Mouse (Mus musculus) right cerebral cortex, postnatal 14 days (tissue): ENCODE data around the gene Rcan1.

ENCODE experiments used
- DNase-seq: peaks from one replicate; pipeline ENCODE4 v3.0.0; 2022

The Rcan1 gene

DNA sequence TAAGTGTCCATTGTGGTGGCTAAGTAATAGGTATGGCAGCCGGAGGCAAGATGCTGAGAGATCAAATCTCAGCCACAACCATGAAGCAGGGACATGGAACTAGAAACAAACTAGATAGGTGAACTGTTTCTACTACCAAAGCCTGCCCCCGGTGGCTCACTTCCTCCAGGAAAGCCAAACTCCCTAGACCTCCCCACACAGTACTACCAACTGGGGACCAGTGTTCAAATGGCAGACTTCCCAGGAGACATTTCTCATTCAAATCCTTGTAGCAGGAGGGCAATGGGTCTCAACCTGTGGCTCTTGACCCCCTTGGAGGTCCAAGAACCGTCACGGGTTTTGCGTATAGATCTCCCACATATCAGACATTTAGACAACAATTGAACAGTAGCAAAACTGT is 3.6 kb downstream of the Rcan1 start:
- no peak for DNase-seq

GRCm38 (mm10) chr16:92465642-92466526 is 4.8 kb downstream of the Rcan1 start:
- DNase-seq = peak; percentile 94

GRCm38 (mm10) chr16:92465226-92465625 is 5.4 kb downstream of the Rcan1 start:
- DNase-seq = no peak

- no peak for DNase-seq
Observed at GRCm38 (mm10) chr16:92464390-92464972, 6.2 kb downstream of the Rcan1 start.

DNA sequence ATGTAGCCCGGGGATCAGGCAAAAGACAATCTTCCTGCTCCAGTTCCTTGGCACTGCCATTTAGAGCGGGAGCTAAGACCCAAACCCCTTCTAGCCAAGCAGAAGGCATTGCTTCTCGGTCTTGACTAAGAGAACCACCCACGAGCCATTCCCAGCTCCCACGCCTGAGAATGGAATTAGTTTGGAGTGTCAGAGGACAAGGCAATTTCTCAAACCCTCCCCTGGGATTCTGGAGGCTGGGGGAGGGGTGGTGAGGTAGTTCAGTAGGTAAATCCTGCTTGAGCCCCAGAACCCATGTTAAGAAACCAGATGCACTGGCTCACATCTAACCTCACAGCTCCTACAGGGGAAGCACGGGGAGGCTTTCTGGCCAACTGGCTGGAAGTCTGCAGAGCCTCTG is 9.3 kb downstream of the Rcan1 start:
- no peak for DNase-seq

- DNase-seq = peak; percentile 55
Observed at GRCm38 (mm10) chr16:92457594-92457993, 13.1 kb downstream of the Rcan1 start.

DNA sequence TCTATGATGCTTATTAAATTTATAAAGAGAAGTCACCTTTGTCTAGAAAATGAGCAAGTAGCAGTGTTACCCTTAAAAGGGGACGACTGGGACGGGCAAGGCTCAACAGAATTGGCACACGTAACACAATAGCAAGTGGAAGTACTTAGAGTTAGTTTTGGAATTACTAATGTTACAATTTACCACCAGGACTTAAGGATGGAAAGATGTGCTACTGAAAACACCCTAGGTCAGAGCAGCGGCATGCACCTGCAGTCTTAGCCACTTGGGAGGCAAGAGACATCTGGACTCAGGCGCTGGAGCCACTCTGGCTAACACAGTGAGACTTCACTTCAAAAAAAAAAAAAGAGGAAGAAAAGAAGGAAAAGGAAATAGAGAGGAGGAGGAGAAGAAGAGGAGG is 14.7 kb downstream of the Rcan1 start:
- no peak for DNase-seq

GRCm38 (mm10) chr16:92455488-92455887 is 15.2 kb downstream of the Rcan1 start:
- DNase-seq = no peak

DNA sequence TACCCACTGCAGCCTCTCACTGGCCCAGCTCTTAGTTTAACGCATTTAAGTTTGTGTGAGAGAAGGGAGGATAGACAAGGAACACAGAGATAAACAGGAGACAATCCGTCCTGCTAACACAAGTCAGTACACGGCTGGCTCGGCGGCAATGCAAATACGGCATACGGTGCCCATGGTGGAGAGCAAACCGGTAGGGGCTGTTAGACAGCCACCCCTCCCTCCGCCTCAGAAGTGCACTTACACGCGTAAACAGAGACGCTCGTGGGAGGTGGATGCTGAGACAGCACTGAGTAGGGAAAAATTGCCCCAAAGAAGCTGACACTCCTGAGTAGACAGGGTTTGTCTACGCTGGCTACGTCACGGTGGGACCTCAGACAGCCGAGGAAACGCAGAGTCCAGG is 16.2 kb downstream of the Rcan1 start:
- no peak for DNase-seq

DNA sequence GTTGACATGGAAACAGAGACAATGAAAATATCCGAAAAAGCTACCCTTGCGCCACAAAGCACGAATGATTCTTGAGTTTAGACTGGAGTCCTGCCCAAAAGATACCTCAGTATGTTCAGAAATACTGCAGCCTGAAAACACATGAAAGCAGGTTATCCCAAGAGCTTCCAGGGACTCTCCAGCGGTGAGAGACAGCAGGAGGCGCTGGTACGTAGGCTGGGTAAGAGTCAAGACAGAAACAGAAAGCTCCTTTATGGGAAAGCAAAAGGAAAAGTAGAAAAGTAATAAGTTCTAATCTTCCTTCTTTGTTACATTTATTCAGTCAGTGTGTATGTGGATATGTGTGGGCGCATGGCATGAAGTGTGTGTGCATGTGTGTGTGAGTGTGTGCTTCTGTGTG is 16.7 kb downstream of the Rcan1 start:
- no peak for DNase-seq

DNA sequence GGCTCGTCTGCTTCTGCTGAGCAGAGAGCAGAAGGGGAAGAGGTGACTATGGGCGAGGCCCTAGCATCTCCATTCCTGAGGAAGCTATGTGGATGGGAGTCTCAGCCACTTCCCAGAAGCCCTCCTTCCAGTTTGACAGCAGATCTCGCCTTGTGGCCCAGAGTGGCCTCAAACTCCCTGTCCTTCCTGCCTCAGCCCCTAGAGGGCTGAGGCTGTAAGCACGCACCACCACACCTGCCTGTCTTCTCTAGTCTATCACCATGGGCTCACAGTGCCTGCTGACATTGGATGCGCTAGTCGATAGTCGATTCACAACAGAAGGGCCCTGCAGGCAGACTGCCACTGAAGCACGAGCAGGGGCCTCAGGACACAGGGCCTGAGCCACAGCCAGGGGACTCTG is 18.1 kb downstream of the Rcan1 start:
- DNase-seq = no peak

GRCm38 (mm10) chr16:92451516-92452072 is 19.1 kb downstream of the Rcan1 start:
- DNase-seq = no peak

- DNase-seq = no peak
Observed at GRCm38 (mm10) chr16:92450331-92450730, 20.3 kb downstream of the Rcan1 start.

DNA sequence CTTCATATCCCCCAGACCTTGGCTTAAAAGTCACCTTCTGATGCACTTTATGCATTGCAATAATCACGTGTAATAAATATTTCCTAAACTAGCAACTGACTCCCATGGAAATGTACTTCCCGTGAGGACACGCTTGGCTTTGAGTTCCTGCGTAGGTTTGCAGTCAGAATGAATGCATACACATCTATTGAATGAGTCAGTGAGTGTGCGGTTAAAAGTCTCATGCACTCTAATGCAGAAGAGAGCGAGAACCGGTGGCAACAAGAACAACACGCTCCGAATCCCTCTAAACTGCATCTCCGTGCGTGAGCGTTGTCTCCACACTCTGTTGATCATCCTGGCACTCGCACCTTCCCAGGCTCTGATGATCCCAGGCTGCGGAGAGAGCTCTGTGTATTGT is 21.6 kb downstream of the Rcan1 start:
- DNase-seq = no peak

DNA sequence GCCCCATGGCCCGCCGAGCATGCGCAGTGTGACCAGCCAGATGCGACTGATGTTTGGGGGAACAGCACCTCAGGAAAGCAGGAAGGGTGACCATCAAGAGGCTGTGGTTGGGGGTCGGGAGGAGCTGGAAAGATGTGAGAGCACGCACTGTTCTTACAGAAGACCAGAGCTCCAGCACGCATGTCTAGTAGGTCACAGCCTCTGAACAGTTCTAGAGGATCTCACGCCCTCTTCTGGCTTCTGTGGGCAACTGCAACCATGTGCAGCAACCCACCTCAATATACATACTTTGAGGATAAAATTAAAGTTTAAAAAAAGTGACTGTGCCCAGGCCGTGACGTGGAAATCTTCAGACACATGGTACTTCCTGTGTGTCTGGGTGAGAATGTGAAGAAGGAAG is 25.3 kb downstream of the Rcan1 start:
- DNase-seq = no peak

- DNase-seq = no peak
Observed at GRCm38 (mm10) chr16:92443644-92444113, 27.0 kb downstream of the Rcan1 start.

DNA sequence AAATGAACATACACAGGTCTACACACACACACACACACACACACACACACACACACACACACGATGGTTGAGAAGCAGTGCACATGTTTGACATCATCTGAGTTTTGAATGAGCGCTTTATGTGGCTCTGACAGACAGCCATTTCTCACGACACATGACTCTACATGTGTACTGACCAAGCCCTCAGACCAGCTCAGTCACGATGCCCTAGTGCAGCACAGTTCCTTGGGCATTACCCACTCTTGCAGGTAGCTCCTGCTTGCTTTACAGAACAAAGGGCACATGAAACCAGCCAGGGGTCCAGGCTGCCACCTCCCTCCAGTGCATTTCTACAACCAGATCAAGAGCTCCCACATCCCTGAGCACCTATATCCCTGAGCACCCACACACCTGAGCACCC is 27.7 kb downstream of the Rcan1 start:
- no peak for DNase-seq

DNA sequence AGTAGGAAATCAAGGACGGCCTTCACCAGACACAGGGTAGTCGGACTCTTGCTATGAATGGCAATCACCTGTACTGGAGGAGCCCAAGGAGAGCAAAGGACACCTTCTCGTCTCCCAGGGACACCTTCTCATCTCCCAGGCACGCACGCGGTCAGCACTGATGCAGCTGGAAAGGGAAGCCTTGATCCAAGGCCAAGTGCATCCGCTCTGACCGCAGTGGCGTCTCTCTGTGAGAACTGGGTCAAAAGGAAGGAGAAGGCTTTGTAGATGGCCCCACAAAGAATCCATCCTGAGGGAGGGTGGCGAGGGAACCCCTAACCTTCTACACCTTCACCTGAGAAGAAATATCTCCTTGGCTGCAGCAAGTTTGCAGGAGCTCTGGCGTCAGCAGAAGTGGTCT is 28.5 kb downstream of the Rcan1 start:
- DNase-seq = no peak

DNA sequence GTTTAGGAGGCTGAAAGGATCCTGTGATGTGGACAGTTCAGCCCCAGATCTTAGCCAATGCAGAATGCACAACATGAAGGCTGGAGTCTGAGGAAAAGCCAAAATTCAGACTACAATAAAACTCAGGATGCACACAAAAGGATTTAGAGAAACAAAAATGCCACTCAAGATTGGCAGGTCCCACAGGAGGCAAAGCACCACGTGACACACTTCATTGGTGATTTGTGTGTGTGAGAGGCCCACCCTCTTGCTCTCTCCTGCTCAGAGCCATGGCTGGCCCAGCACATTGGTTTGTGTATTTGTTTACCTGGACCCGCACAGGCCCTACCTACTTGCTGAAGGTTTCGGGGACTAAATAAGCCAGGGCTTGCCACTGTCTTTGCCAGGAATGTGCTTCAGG is 29.5 kb downstream of the Rcan1 start:
- no peak for DNase-seq

DNA sequence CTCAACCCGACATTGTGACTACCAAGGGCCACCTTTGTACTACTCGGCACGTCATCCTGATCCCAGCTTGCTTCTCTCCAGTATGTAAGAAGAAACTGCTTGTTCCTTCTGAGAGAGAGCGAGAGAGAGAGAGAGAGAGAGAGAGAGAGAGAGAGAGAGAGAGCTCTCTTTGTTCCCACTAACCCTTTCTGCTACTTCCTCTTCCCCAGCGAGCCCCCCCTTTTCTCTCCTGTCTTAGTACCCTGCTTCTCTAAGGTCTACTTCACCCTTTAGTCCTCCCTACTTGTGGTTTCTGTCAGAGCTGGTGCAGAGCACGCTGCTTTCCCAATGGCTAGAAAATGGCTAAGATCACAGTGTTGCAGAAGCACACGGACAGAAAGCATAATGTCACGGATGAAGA is 30.4 kb downstream of the Rcan1 start:
- DNase-seq = no peak

GRCm38 (mm10) chr16:92439775-92440174 is 30.9 kb downstream of the Rcan1 start:
- DNase-seq = no peak

DNA sequence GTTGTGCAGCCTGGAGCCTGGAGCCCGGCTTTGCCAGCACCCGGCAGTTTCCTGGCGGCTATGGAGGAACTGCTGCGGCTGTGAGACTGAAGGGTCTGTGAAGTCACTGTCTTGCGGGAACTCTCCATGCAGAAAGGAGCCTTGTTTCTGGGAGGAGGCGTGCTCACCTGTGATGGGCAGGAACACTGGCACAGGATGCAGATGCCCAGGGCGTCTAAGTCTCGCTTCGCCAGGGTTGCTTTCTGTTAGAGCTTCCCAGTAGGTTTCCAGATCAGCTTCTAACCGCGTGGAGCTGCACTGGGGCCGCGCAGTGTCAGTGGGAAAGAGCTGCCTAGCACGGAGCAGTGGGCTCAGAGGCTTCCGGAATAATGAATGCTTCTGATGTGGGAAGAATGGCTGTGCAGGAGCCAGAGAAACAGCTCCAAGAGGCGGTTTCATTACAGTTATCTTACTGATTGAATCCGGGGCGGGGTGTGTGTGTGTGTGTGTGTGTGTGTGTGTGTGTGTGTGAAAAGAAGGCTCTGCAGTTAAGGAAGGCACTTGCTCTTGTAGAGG is 35.2 kb downstream of the Rcan1 start:
- no peak for DNase-seq

- DNase-seq = no peak
Observed at GRCm38 (mm10) chr16:92433176-92433575, 37.5 kb downstream of the Rcan1 start.

DNA sequence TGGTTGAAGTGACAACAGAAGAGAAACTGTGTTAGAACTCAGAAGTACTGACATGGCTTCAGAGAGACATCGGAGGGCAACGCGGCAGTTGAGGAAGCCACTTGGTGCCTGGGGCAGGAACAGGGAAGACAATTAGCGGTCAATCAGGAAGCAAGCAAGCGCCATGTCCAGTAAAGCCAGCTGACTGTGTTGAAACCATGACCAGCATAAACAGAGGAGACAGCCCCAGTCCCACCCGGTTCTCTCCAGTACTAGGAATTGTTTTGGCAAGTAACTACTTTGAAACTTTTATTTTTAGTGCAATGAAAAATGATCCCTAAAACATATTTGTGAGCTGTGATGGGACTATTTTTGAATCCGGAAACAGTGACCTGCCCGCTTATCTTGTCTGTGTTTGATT is 39.9 kb downstream of the Rcan1 start:
- no peak for DNase-seq
